Comparison of ENCODE assay signal across 31 mouse cellular contexts in the genomic region with DNA sequence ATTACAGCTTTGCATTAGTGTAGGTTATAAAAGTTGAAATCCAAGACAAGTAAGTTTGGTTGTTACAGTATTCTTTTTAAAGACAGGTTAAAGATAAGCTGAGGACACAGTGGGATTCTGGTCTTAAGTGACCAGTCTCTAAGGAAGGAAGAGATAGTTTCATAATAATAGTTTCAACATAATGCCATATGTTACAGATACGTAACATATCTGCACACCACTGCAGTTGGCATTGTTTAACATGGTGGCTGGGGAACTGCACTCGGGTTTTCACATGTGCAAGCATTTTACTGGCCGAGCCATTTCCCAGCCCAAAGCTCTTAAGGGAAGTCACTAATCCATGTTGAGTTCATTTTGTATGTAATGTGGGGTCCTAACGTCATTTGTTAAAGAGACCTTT. TPM values are rescaled to one million over a fixed set of nuclear protein-coding genes. Genes with fewer than 3 reads are reported as not detected.
"Had no signal": no experiment of that assay in that cellular context is flagged by ENCODE, and none has a peak within 500 bp of the region (broad histone marks: within the 10 kb centered on the region; RNA-seq: fewer than 3 reads in every experiment).

No protein-coding gene starts in this region.

- H3K9me3 ChIP-seq: heart, embryonic 13.5 days; heart, embryonic 15.5 days; hindbrain, embryonic 10.5 days; hindbrain, embryonic 12.5 days; kidney, embryonic 15.5 days; limb, embryonic 13.5 days; limb, embryonic 15.5 days; liver, embryonic 12.5 days had no signal

- H3K27me3 ChIP-seq: heart, embryonic 13.5 days; heart, embryonic 15.5 days; hindbrain, embryonic 12.5 days; kidney, embryonic 15.5 days; limb, embryonic 13.5 days; limb, embryonic 15.5 days; liver, embryonic 12.5 days had no signal

- H3K4me2 ChIP-seq: heart, embryonic 11.5 days; heart, embryonic 13.5 days; heart, embryonic 15.5 days; hindbrain, embryonic 12.5 days; hindbrain, embryonic 14.5 days; kidney, embryonic 15.5 days; limb, embryonic 13.5 days; limb, embryonic 15.5 days; liver, embryonic 12.5 days had no signal

- H3K9ac ChIP-seq: heart, embryonic 13.5 days; heart, embryonic 15.5 days; hindbrain, embryonic 12.5 days; hindbrain, embryonic 14.5 days; kidney, embryonic 15.5 days; limb, embryonic 13.5 days; limb, embryonic 15.5 days; liver, embryonic 12.5 days had no signal

- H3K27ac ChIP-seq: heart, adult 2 months; heart, embryonic 13.5 days; heart, embryonic 15.5 days; hindbrain, embryonic 10.5 days; hindbrain, embryonic 12.5 days; hindbrain, embryonic 14.5 days; hindbrain, postnatal 0 days; kidney, embryonic 15.5 days; kidney, postnatal 0 days; limb, embryonic 13.5 days; limb, embryonic 15.5 days; liver, embryonic 12.5 days had no signal

- H3K4me1 ChIP-seq: heart, embryonic 13.5 days; heart, embryonic 15.5 days; hindbrain, embryonic 10.5 days; hindbrain, embryonic 12.5 days; kidney, embryonic 15.5 days; limb, embryonic 13.5 days; limb, embryonic 15.5 days had no signal

- DNase-seq: gastrocnemius, postnatal 14 days; gastrocnemius, postnatal 36 days; heart, adult 2 months; heart, postnatal 14 days; heart, postnatal 36 days; kidney, adult 11 months; kidney, adult 2 months; kidney, adult 9 months; kidney, postnatal 14 days; kidney, postnatal 36 days; layer of hippocampus, adult 9-11 months; layer of hippocampus, postnatal 36 days; left cerebral cortex, postnatal 4 days had no signal

- ATAC-seq: hindbrain, postnatal 0 days; intestine, embryonic 16.5 days; liver, embryonic 12.5 days had no signal

- H3K4me3 ChIP-seq: heart, adult 2 months; heart, embryonic 13.5 days; heart, embryonic 15.5 days; hindbrain, embryonic 10.5 days; hindbrain, embryonic 12.5 days; kidney, embryonic 15.5 days; limb, embryonic 13.5 days; limb, embryonic 15.5 days; liver, embryonic 12.5 days had no signal

- H3K36me3 ChIP-seq: limb, embryonic 15.5 days had no signal

RNA-seq across cellular contexts. Expression of gene Shcbp1l, which starts 18.7 kb away (rescaled TPM):
- total RNA-seq: gastrocnemius, adult 18-20 months; gastrocnemius, adult 8-10 months; gastrocnemius, postnatal 14 days; gastrocnemius, postnatal 36 days; heart, adult 2 months; heart, postnatal 14 days; heart, postnatal 36 days; liver, adult 2 months had no signal
- polyA plus RNA-seq: heart, embryonic 15.5 days; heart, postnatal 0 days; hindbrain, embryonic 10.5 days; intestine, embryonic 16.5 days; large intestine, adult 2 months; liver, adult 2 months had no signal
